Mouse (Mus musculus) limb, embryonic 10.5 days (tissue): ENCODE data around the gene Gm6583. TPM values are rescaled to one million over a fixed set of nuclear protein-coding genes. Genes with fewer than 3 reads are reported as not detected.
A peak's percentile ranks its signal among the peaks of the same experiment; 100 is the strongest.

ENCODE experiments used
- DNase-seq: peaks from one replicate; pipeline ENCODE4 v3.0.0-alpha.2; 2017; ENCODE audit warnings: low spot score
- H3K27ac ChIP-seq: fragments of 300-500 bp; sonication (generic); 2 replicates; pipeline ENCODE4 v1.5.1; 2016; ENCODE audit warnings: mild to moderate bottlenecking
- H3K27me3 ChIP-seq: fragments of 300-500 bp; sonication (generic); 2 replicates; pipeline ENCODE4 v1.6.1; 2016; ENCODE audit warnings: low read depth, mild to moderate bottlenecking; ENCODE audit not compliant: poor library complexity, severe bottlenecking
- H3K36me3 ChIP-seq: fragments of 300-500 bp; sonication (generic); 2 replicates; pipeline ENCODE4 v1.6.1; 2016; ENCODE audit warnings: mild to moderate bottlenecking, moderate library complexity
- H3K4me1 ChIP-seq: fragments of 300-500 bp; sonication (generic); 2 replicates; pipeline ENCODE4 v1.6.1; 2016
- H3K4me3 ChIP-seq: fragments of 300-500 bp; sonication (generic); 2 replicates; pipeline ENCODE4 v1.5.1; 2016; ENCODE audit warnings: mild to moderate bottlenecking, moderate library complexity
- H3K9me3 ChIP-seq: fragments of 300-500 bp; sonication (generic); replicated peaks from 2 replicates; pipeline ENCODE4 v1.6.1; 2016; ENCODE audit warnings: mild to moderate bottlenecking
- WGBS: fragments of 180-500 bp; shearing (Covaris S2); methylation state at CpG from one replicate; pipeline ENCODE4 v1.1.7; 2016; 5-methylcytosine and 5-hydroxymethylcytosine counted together
- polyA plus RNA-seq: library from polyadenylated mRNA; unstranded; fragments of >200 nt; fragmentation: Nextera tagmentation; extraction: Ambion mirVana; gene quantifications from 2 replicates; pipeline ENCODE4 v1.2.1, GENCODE M21; 2016

Gene Gm6583
- polyA plus RNA-seq, 1 experiment from 2014 or later, result 0.14 TPM

GRCm38 (mm10) chr5:112364184-112364797 lies 8.5 kb upstream of the Gm6583 start:
- Histone ChIP-seq H3K4me1 (peaks cover 15% of the 10 kb centered on the region), H3K36me3 (peaks cover 84% of the 10 kb centered on the region), H3K4me3 (no peak overlapping the region), H3K27ac (peak overlapping the region; percentile 20), H3K27me3 (no peaks in the 10 kb centered on the region), H3K9me3 (no peaks in the 10 kb centered on the region)
- no peak for DNase-seq
- WGBS, result 52% methylated on average over 10 of the region's 10 CpGs

GRCm38 (mm10) chr5:112360077-112360476 lies 4.2 kb upstream of the Gm6583 start:
- H3K27ac ChIP-seq, result no peak overlapping the region
- H3K4me3 ChIP-seq, result no peak overlapping the region
- 89% methylated on average over 3 of the region's 3 CpGs for WGBS
- peaks cover 88% of the 10 kb centered on the region for H3K36me3 ChIP-seq
- no peak for DNase-seq
- no peaks in the 10 kb centered on the region for H3K27me3 ChIP-seq
- H3K4me1 ChIP-seq, result peaks cover 15% of the 10 kb centered on the region
- H3K9me3 ChIP-seq, result no peaks in the 10 kb centered on the region

GRCm38 (mm10) chr5:112359520-112359919 lies 3.7 kb upstream of the Gm6583 start:
- H3K4me1 ChIP-seq, result peaks cover 12% of the 10 kb centered on the region
- H3K27ac ChIP-seq, result 0 out of 2 replicates have a peak overlapping the region, but pooled peaks have one; percentile 2
- no peak for DNase-seq
- no peaks in the 10 kb centered on the region for H3K27me3 ChIP-seq
- 89% methylated on average over 4 of the region's 4 CpGs for WGBS
- H3K4me3 ChIP-seq, result no peak overlapping the region
- no peaks in the 10 kb centered on the region for H3K9me3 ChIP-seq
- peaks cover 88% of the 10 kb centered on the region for H3K36me3 ChIP-seq

GRCm38 (mm10) chr5:112356322-112356721 lies 489 bp upstream of the Gm6583 start:
- Histone ChIP-seq H3K27ac (no peak overlapping the region), H3K9me3 (no peaks in the 10 kb centered on the region), H3K27me3 (no peaks in the 10 kb centered on the region), H3K4me1 (no peaks in the 10 kb centered on the region), H3K36me3 (peaks cover 90% of the 10 kb centered on the region), H3K4me3 (no peak overlapping the region)
- 92% methylated on average over 9 of the region's 9 CpGs for WGBS
- no peak for DNase-seq

GRCm38 (mm10) chr5:112355493-112355892 lies 340 bp downstream of the Gm6583 start:
- 83% methylated on average over 6 of the region's 6 CpGs for WGBS
- Histone ChIP-seq H3K9me3 (no peaks in the 10 kb centered on the region), H3K27me3 (no peaks in the 10 kb centered on the region), H3K36me3 (peaks cover 95% of the 10 kb centered on the region), H3K4me1 (no peaks in the 10 kb centered on the region), H3K4me3 (no peak overlapping the region), H3K27ac (no peak overlapping the region)
- DNase-seq, result no peak

GRCm38 (mm10) chr5:112349169-112349568 lies 6.7 kb downstream of the Gm6583 start:
- Histone ChIP-seq H3K4me3 (no peak overlapping the region), H3K9me3 (no peaks in the 10 kb centered on the region), H3K4me1 (peaks cover 12% of the 10 kb centered on the region; the same call in 1 of the 2 replicates), H3K36me3 (peaks cover 88% of the 10 kb centered on the region), H3K27me3 (no peaks in the 10 kb centered on the region), H3K27ac (no peak overlapping the region)
- WGBS, result 96% methylated on average over 8 of the region's 8 CpGs
- no peak for DNase-seq

- no peak for DNase-seq
- H3K27me3 ChIP-seq, result no peaks in the 10 kb centered on the region
- H3K4me3 ChIP-seq, result no peak overlapping the region
- 90% methylated on average over 16 of the region's 16 CpGs for WGBS
- peaks cover 62% of the 10 kb centered on the region for H3K36me3 ChIP-seq
- peaks cover 33% of the 10 kb centered on the region for H3K4me1 ChIP-seq
- H3K9me3 ChIP-seq, result no peaks in the 10 kb centered on the region
- H3K27ac ChIP-seq, result no peak overlapping the region
Observed at GRCm38 (mm10) chr5:112346211-112346965, 9.4 kb downstream of the Gm6583 start.

- DNase-seq, result no peak
- 0 out of 2 replicates have a peak overlapping the region, but pooled peaks have one; percentile 97 for H3K4me3 ChIP-seq
- H3K27me3 ChIP-seq, result no peaks in the 10 kb centered on the region
- WGBS, result 84% methylated on average over 6 of the region's 6 CpGs
- peaks cover 33% of the 10 kb centered on the region for H3K4me1 ChIP-seq
- H3K9me3 ChIP-seq, result no peaks in the 10 kb centered on the region
- H3K27ac ChIP-seq, result no peak overlapping the region
- H3K36me3 ChIP-seq, result peaks cover 55% of the 10 kb centered on the region
Observed at GRCm38 (mm10) chr5:112344092-112344960, 11.5 kb downstream of the Gm6583 start.

- peaks cover 33% of the 10 kb centered on the region for H3K4me1 ChIP-seq
- peaks cover 53% of the 10 kb centered on the region for H3K36me3 ChIP-seq
- H3K9me3 ChIP-seq, result no peaks in the 10 kb centered on the region
- H3K27ac ChIP-seq, result peak overlapping the region; percentile 93
- under 1% methylated on average over 17 of the region's 24 CpGs for WGBS
- no peaks in the 10 kb centered on the region for H3K27me3 ChIP-seq
- H3K4me3 ChIP-seq, result peak overlapping the region; percentile 97
- no peak for DNase-seq
Observed at GRCm38 (mm10) chr5:112343205-112343595, 12.6 kb downstream of the Gm6583 start.

GRCm38 (mm10) chr5:112342463-112343204 lies 13.2 kb downstream of the Gm6583 start, which contains the start of the genes Srrd and Hps4:
Srrd (minus strand) TSS chr5:112343040.
Hps4 (plus strand) TSS chr5:112343083.
- no peaks in the 10 kb centered on the region for H3K9me3 ChIP-seq
- DNase-seq, result peak; percentile 94
- peaks cover 54% of the 10 kb centered on the region for H3K36me3 ChIP-seq
- peaks cover 33% of the 10 kb centered on the region for H3K4me1 ChIP-seq
- H3K27me3 ChIP-seq, result no peaks in the 10 kb centered on the region
- H3K4me3 ChIP-seq, result peak within 1 kb of the TSS; percentile 97
- H3K27ac ChIP-seq, result peak within 1 kb of the TSS; percentile 93
- WGBS, result 2% methylated on average over 60 of the region's 64 CpGs

GRCm38 (mm10) chr5:112339215-112339614 lies 16.6 kb downstream of the Gm6583 start:
- no peaks in the 10 kb centered on the region for H3K9me3 ChIP-seq
- H3K27me3 ChIP-seq, result no peaks in the 10 kb centered on the region
- DNase-seq, result no peak
- no peak overlapping the region for H3K4me3 ChIP-seq
- peaks cover 21% of the 10 kb centered on the region for H3K4me1 ChIP-seq
- peaks cover 63% of the 10 kb centered on the region for H3K36me3 ChIP-seq
- no peak overlapping the region for H3K27ac ChIP-seq
- WGBS, result 83% methylated on average over 7 of the region's 7 CpGs

- WGBS, result 94% methylated on average over 22 of the region's 22 CpGs
- Histone ChIP-seq H3K27me3 (no peaks in the 10 kb centered on the region), H3K4me1 (peaks cover 6% of the 10 kb centered on the region), H3K27ac (no peak overlapping the region), H3K36me3 (peaks cover 85% of the 10 kb centered on the region), H3K4me3 (no peak overlapping the region), H3K9me3 (no peaks in the 10 kb centered on the region)
- DNase-seq, result no peak
Observed at GRCm38 (mm10) chr5:112337004-112337403, 18.8 kb downstream of the Gm6583 start.
